Comparison of ENCODE assay signal across 19 mouse cellular contexts in genomic region chr4:53409526-53410085, GRCm38 (mm10). TPM values are rescaled to one million over a fixed set of nuclear protein-coding genes. Genes with fewer than 3 reads are reported as not detected.
A peak's percentile ranks its signal among the peaks of the same experiment; 100 is the strongest.
DNase-seq lines count a peak whose midpoint lies in the region; ATAC-seq and TF ChIP-seq lines count a peak whose summit lies in the region.
"Had no signal": no experiment of that assay in that cellular context is flagged by ENCODE, and none has a peak within 500 bp of the region (broad histone marks: within the 10 kb centered on the region; RNA-seq: fewer than 3 reads in every experiment).

No protein-coding gene starts in this region.

- no peaks in the 10 kb centered on the region for H3K9me3 ChIP-seq in forebrain, embryonic 15.5 days
- H3K9me3 ChIP-seq in forebrain, embryonic 12.5 days, result no peaks in the 10 kb centered on the region
- no peaks in the 10 kb centered on the region for H3K9me3 ChIP-seq in lung, postnatal 0 days (ENCODE audit: low read length)
- H3K9me3 ChIP-seq: forebrain, embryonic 10.5 days; intestine, embryonic 15.5 days; liver, embryonic 13.5 days; midbrain, embryonic 10.5 days; neural tube, embryonic 13.5 days had no signal

- no peak overlapping the region for H3K4me3 ChIP-seq in forebrain, embryonic 15.5 days
- H3K4me3 ChIP-seq in forebrain, embryonic 12.5 days (replicated peaks), result no peak overlapping the region
- no peak overlapping the region for H3K4me3 ChIP-seq in lung, postnatal 0 days (ENCODE audit: low read depth, low read length)
- no peak overlapping the region for H3K4me3 ChIP-seq in myocyte
- H3K4me3 ChIP-seq: forebrain, embryonic 10.5 days; intestine, embryonic 15.5 days; left cerebral cortex, adult 2 months; liver, embryonic 13.5 days; midbrain, embryonic 10.5 days; neural tube, embryonic 13.5 days had no signal

- peak; percentile 32 for DNase-seq in lung, postnatal 0 days (ENCODE audit: low spot score)
- no peak for DNase-seq in lung, postnatal 36 days
- peak; percentile 68 for DNase-seq in brain, adult 2 months (ENCODE audit: low read depth, low spot score)
- DNase-seq in thymus, postnatal 10 days (ENCODE audit: low spot score in 2 of 2), result no peak
- no peak for DNase-seq in T-cell, adult 2 months (ENCODE audit: low spot score)
- DNase-seq: cerebellum, adult 9-11 months; liver, embryonic 13.5 days; lung, postnatal 10 days; right cerebral cortex, postnatal 25 days had no signal

- no peak overlapping the region for H3ac ChIP-seq in myocyte (ENCODE audit: control insufficient read depth, insufficient read length)

- no peak for ATAC-seq in forebrain, embryonic 15.5 days (replicated peaks)
- ATAC-seq in forebrain, embryonic 12.5 days (ENCODE audit: low FRiP score), result no peak
- no peak for ATAC-seq in lung, postnatal 0 days
- ATAC-seq: activated CD4-positive, CD25-positive, alpha-beta regulatory T cell, adult 4 months; intestine, embryonic 15.5 days had no signal

- TF ChIP-seq EP300 in lung, postnatal 0 days (IDR thresholded peaks at IDR 0.05), result no peak

- no peak overlapping the region for H3K4me2 ChIP-seq in forebrain, embryonic 15.5 days (replicated peaks)
- no peak overlapping the region for H3K4me2 ChIP-seq in forebrain, embryonic 12.5 days
- no peak overlapping the region for H3K4me2 ChIP-seq in lung, postnatal 0 days (replicated peaks; ENCODE audit: low read depth, low read length)
- H3K4me2 ChIP-seq in myocyte (ENCODE audit: low read depth), result peak overlapping the region; percentile 76
- H3K4me2 ChIP-seq: hindbrain, embryonic 14.5 days; intestine, embryonic 15.5 days; liver, embryonic 13.5 days; neural tube, embryonic 13.5 days had no signal

- no peaks in the 10 kb centered on the region for H3K27me3 ChIP-seq in forebrain, embryonic 15.5 days
- H3K27me3 ChIP-seq in forebrain, embryonic 12.5 days, result no peaks in the 10 kb centered on the region
- no peaks in the 10 kb centered on the region for H3K27me3 ChIP-seq in lung, postnatal 0 days (replicated peaks; ENCODE audit: insufficient read depth, low read length)
- no peaks in the 10 kb centered on the region for H3K27me3 ChIP-seq in myocyte (ENCODE audit: control insufficient read depth, insufficient read depth, insufficient read length)
- H3K27me3 ChIP-seq: intestine, embryonic 15.5 days; liver, embryonic 13.5 days; neural tube, embryonic 13.5 days had no signal

- no peak for TF ChIP-seq CTCF in lung, postnatal 0 days (IDR thresholded peaks at IDR 0.05)

- H3K27ac ChIP-seq in forebrain, embryonic 15.5 days (replicated peaks), result peak overlapping the region; percentile 28; the same call in 1 of the 2 replicates
- H3K27ac ChIP-seq in forebrain, embryonic 12.5 days, result no peak overlapping the region
- H3K27ac ChIP-seq in lung, postnatal 0 days (ENCODE audit: low read length), result no peak overlapping the region
- H3K27ac ChIP-seq: forebrain, embryonic 10.5 days; hindbrain, embryonic 14.5 days; intestine, embryonic 15.5 days; left cerebral cortex, adult 2 months; liver, embryonic 13.5 days; midbrain, embryonic 10.5 days; neural tube, embryonic 13.5 days had no signal

- no peaks in the 10 kb centered on the region for H3K79me2 ChIP-seq in myocyte (ENCODE audit: control insufficient read depth, insufficient read depth)

- H3K4me1 ChIP-seq in forebrain, embryonic 15.5 days, result no peaks in the 10 kb centered on the region
- no peaks in the 10 kb centered on the region for H3K4me1 ChIP-seq in forebrain, embryonic 12.5 days
- no peaks in the 10 kb centered on the region for H3K4me1 ChIP-seq in lung, postnatal 0 days (ENCODE audit: insufficient read depth, low read depth, low read length)
- H3K4me1 ChIP-seq: intestine, embryonic 15.5 days had no signal

- no peak overlapping the region for H3K9ac ChIP-seq in forebrain, embryonic 15.5 days (replicated peaks)
- H3K9ac ChIP-seq in forebrain, embryonic 12.5 days, result no peak overlapping the region
- H3K9ac ChIP-seq in lung, postnatal 0 days (replicated peaks; ENCODE audit: low read depth), result no peak overlapping the region
- H3K9ac ChIP-seq: hindbrain, embryonic 14.5 days; intestine, embryonic 15.5 days; liver, embryonic 13.5 days; neural tube, embryonic 13.5 days had no signal

- WGBS in forebrain, embryonic 15.5 days, result 41% methylated on average over 5 of the region's 5 CpGs
- WGBS in forebrain, embryonic 12.5 days, result 48% methylated on average over 5 of the region's 5 CpGs
- WGBS in lung, postnatal 0 days, result 12% methylated on average over 5 of the region's 5 CpGs

- TF ChIP-seq POLR2A in myocyte (IDR thresholded peaks at IDR 0.05; ENCODE audit: insufficient read length, low read depth), result no peak

- no peaks in the 10 kb centered on the region for H3K36me3 ChIP-seq in forebrain, embryonic 15.5 days
- H3K36me3 ChIP-seq in forebrain, embryonic 12.5 days (replicated peaks), result no peaks in the 10 kb centered on the region
- H3K36me3 ChIP-seq in lung, postnatal 0 days (ENCODE audit: insufficient read depth, low read length), result no peaks in the 10 kb centered on the region
- H3K36me3 ChIP-seq in myocyte (ENCODE audit: control insufficient read depth, insufficient read depth), result no peaks in the 10 kb centered on the region
- H3K36me3 ChIP-seq: forebrain, embryonic 10.5 days; intestine, embryonic 15.5 days; liver, embryonic 13.5 days; midbrain, embryonic 10.5 days; neural tube, embryonic 13.5 days had no signal

TF ChIP-seq in myocyte, 11 proteins besides CTCF, POLR2A, EP300 and RAD21:
- TF ChIP-seq USF1 (IDR thresholded peaks at IDR 0.05; ENCODE audit: low read depth), result no peak
- TF ChIP-seq MYOG (IDR thresholded peaks at IDR 0.05; ENCODE audit: control insufficient read depth in 1 of 3, insufficient read depth in 1 of 3, insufficient read length in 2 of 3, low read depth in 2 of 3), result no peak
- TF ChIP-seq TCF3 (IDR thresholded peaks at IDR 0.05; ENCODE audit: insufficient read length, low read depth), result no peak
- TF ChIP-seq SRF (IDR thresholded peaks at IDR 0.05; ENCODE audit: control insufficient read depth, insufficient read length, low read depth), result no peak
- TF ChIP-seq TCF12 (IDR thresholded peaks at IDR 0.05; ENCODE audit: insufficient read depth, poor library complexity, severe bottlenecking), result no peak
- TF ChIP-seq POLR2AphosphoS2 (IDR thresholded peaks at IDR 0.05; ENCODE audit: insufficient read length, low read depth), result no peak
- TF ChIP-seq MYOD1 (IDR thresholded peaks at IDR 0.05; ENCODE audit: control insufficient read depth in 1 of 3, insufficient read length in 2 of 3, low read depth in 2 of 3), result no peak
- no peak for TF ChIP-seq MAX (IDR thresholded peaks at IDR 0.05; ENCODE audit: low read depth)
- no peak for TF ChIP-seq E2F4 (IDR thresholded peaks at IDR 0.05; ENCODE audit: insufficient read depth)
- TF ChIP-seq CEBPB (IDR thresholded peaks at IDR 0.05; ENCODE audit: insufficient read depth, poor library complexity, severe bottlenecking), result no peak
- TF ChIP-seq REST (IDR thresholded peaks at IDR 0.05; ENCODE audit: insufficient read depth, insufficient read length), result no peak

RNA-seq across cellular contexts. Expression of gene Slc44a1, which starts 30.6 kb away (rescaled TPM):
- polyA plus RNA-seq in forebrain, embryonic 15.5 days (2015; fragmentation: Nextera tagmentation; extraction: Ambion mirVana), result 15.8 and 16.7 TPM in 2 replicates
- polyA plus RNA-seq in forebrain, embryonic 12.5 days (2016; fragmentation: Nextera tagmentation; extraction: Ambion mirVana), result 18.0 and 19.1 TPM in 2 replicates
- 30.4 and 31.7 TPM in 2 replicates for polyA plus RNA-seq in lung, postnatal 0 days (2015; fragmentation: Nextera tagmentation; extraction: Ambion mirVana)
- polyA plus RNA-seq in myocyte (2012; fragmentation: generic; extraction: Trizol), result 43.7 TPM

Comparison
In these comparisons a context has a peak if more than half of its experiments do, and no peak if none do; other contexts are left out.
1. DNase-seq: peak in lung, postnatal 0 days (single experiment) and brain, adult 2 months (single experiment); none in lung, postnatal 36 days (single experiment), thymus, postnatal 10 days (0 of 2) and T-cell, adult 2 months (single experiment).